8 mouse cellular contexts compared by ENCODE assay signal in genomic region chr3:138740843-138741540, GRCm38 (mm10). TPM values are rescaled to one million over a fixed set of nuclear protein-coding genes. Genes with fewer than 3 reads are reported as not detected.
DNase-seq lines count a peak whose midpoint lies in the region; ATAC-seq and TF ChIP-seq lines count a peak whose summit lies in the region.

No protein-coding gene starts in this region.

- H3K4me2 ChIP-seq in kidney, postnatal 0 days (ENCODE audit: low read length): peak overlapping the region; percentile 94; the same call in 1 of the 2 replicates
- peak overlapping the region; percentile 85; the same call in 1 of the 2 replicates for H3K4me2 ChIP-seq in embryonic facial prominence, embryonic 12.5 days (replicated peaks)
- peak overlapping the region; percentile 86 for H3K4me2 ChIP-seq in limb, embryonic 11.5 days (ENCODE audit: low read depth, severe bottlenecking)
- H3K4me2 ChIP-seq in neural tube, embryonic 15.5 days: peak overlapping the region; percentile 83

- no peaks in the 10 kb centered on the region for H3K27me3 ChIP-seq in kidney, postnatal 0 days (ENCODE audit: insufficient read depth, low read length)
- peaks cover 7% of the 10 kb centered on the region; the same call in 1 of the 2 replicates for H3K27me3 ChIP-seq in embryonic facial prominence, embryonic 12.5 days
- H3K27me3 ChIP-seq in limb, embryonic 11.5 days (ENCODE audit: control insufficient read depth, insufficient read depth, low read length): 0 out of 2 replicates have a peak, but pooled peaks cover 2% of the 10 kb centered on the region
- H3K27me3 ChIP-seq in neural tube, embryonic 15.5 days (replicated peaks): no peaks in the 10 kb centered on the region

- H3K36me3 ChIP-seq in kidney, postnatal 0 days (ENCODE audit: insufficient read depth, low read length): no peaks in the 10 kb centered on the region
- no peaks in the 10 kb centered on the region for H3K36me3 ChIP-seq in embryonic facial prominence, embryonic 12.5 days
- H3K36me3 ChIP-seq in limb, embryonic 11.5 days (ENCODE audit: control insufficient read depth, insufficient read depth, low read length): no peaks in the 10 kb centered on the region
- H3K36me3 ChIP-seq in neural tube, embryonic 15.5 days: no peaks in the 10 kb centered on the region

- H3K27ac ChIP-seq in kidney, postnatal 0 days: no peak overlapping the region
- H3K27ac ChIP-seq in embryonic facial prominence, embryonic 12.5 days: no peak overlapping the region
- no peak overlapping the region for H3K27ac ChIP-seq in limb, embryonic 11.5 days (replicated peaks; ENCODE audit: low read depth, low read length)
- H3K27ac ChIP-seq in neural tube, embryonic 15.5 days (replicated peaks): peak overlapping the region; percentile 95

- ATAC-seq in kidney, postnatal 0 days (replicated peaks; ENCODE audit: low FRiP score, low read depth): no peak
- ATAC-seq in embryonic facial prominence, embryonic 12.5 days (ENCODE audit: insufficient number of reproducible peaks, insufficient read depth, low FRiP score, low TSS enrichment): no peak
- no peak for ATAC-seq in limb, embryonic 11.5 days (ENCODE audit: insufficient number of reproducible peaks, low FRiP score, low TSS enrichment, low read depth)
- ATAC-seq in neural tube, embryonic 15.5 days (ENCODE audit: low FRiP score): no peak

- no peak for TF ChIP-seq CTCF in kidney, postnatal 0 days (IDR thresholded peaks at IDR 0.05; ENCODE audit: low read depth)

- 0 out of 2 replicates have a peak overlapping the region, but pooled peaks have one; percentile 78 for H3K4me3 ChIP-seq in kidney, postnatal 0 days (replicated peaks; ENCODE audit: low read depth, low read length)
- peak overlapping the region; percentile 72 for H3K4me3 ChIP-seq in embryonic facial prominence, embryonic 12.5 days
- H3K4me3 ChIP-seq in limb, embryonic 11.5 days (ENCODE audit: low read depth, low read length): no peak overlapping the region
- H3K4me3 ChIP-seq in neural tube, embryonic 15.5 days (replicated peaks): peak overlapping the region; percentile 96

- H3K9ac ChIP-seq in kidney, postnatal 0 days (ENCODE audit: low read depth, low read length): no peak overlapping the region
- H3K9ac ChIP-seq in embryonic facial prominence, embryonic 12.5 days: 0 out of 2 replicates have a peak overlapping the region, but pooled peaks have one; percentile 80
- H3K9ac ChIP-seq in limb, embryonic 11.5 days (ENCODE audit: low read length): no peak overlapping the region
- peak overlapping the region; percentile 91 for H3K9ac ChIP-seq in neural tube, embryonic 15.5 days (replicated peaks)

- DNase-seq in kidney, postnatal 0 days (ENCODE audit: low spot score): no peak
- no peak for DNase-seq in kidney, postnatal 10 days
- DNase-seq in limb, embryonic 11.5 days (ENCODE audit: low spot score): no peak
- DNase-seq in gastrocnemius, adult 8-10 months (ENCODE audit: low spot score in 2 of 2): no peak
- DNase-seq in spleen, adult 18-20 months: no peak
- no peak for DNase-seq in left cerebral cortex, adult 9 months (ENCODE audit: low spot score in 2 of 2)

- peaks cover 6% of the 10 kb centered on the region; the same call in 1 of the 2 replicates for H3K4me1 ChIP-seq in kidney, postnatal 0 days (replicated peaks; ENCODE audit: insufficient read depth, low read length)
- H3K4me1 ChIP-seq in embryonic facial prominence, embryonic 12.5 days: peaks cover 24% of the 10 kb centered on the region; the same call in 1 of the 2 replicates
- H3K4me1 ChIP-seq in limb, embryonic 11.5 days (ENCODE audit: control insufficient read depth, insufficient read depth, low read length): peaks cover 13% of the 10 kb centered on the region; the same call in 1 of the 2 replicates
- peaks cover 30% of the 10 kb centered on the region for H3K4me1 ChIP-seq in neural tube, embryonic 15.5 days

- no peaks in the 10 kb centered on the region for H3K9me3 ChIP-seq in kidney, postnatal 0 days (replicated peaks; ENCODE audit: low read length)
- H3K9me3 ChIP-seq in embryonic facial prominence, embryonic 12.5 days: no peaks in the 10 kb centered on the region
- no peaks in the 10 kb centered on the region for H3K9me3 ChIP-seq in limb, embryonic 11.5 days (ENCODE audit: control insufficient read depth, low read length)
- no peaks in the 10 kb centered on the region for H3K9me3 ChIP-seq in neural tube, embryonic 15.5 days (replicated peaks)

- 66% methylated on average over 8 of the region's 8 CpGs for WGBS in kidney, postnatal 0 days
- 69% methylated on average over 8 of the region's 8 CpGs for WGBS in embryonic facial prominence, embryonic 12.5 days
- 68% methylated on average over 8 of the region's 8 CpGs for WGBS in limb, embryonic 11.5 days
- WGBS in neural tube, embryonic 15.5 days: 69% methylated on average over 8 of the region's 8 CpGs

RNA-seq across cellular contexts. Expression of gene Tspan5, which starts 1.0 kb away (rescaled TPM):
- 19.0 and 19.4 TPM in 2 replicates for polyA plus RNA-seq in kidney, postnatal 0 days (2015; fragmentation: Nextera tagmentation; extraction: Ambion mirVana)
- 33.0 and 33.8 TPM in 2 replicates for polyA plus RNA-seq in embryonic facial prominence, embryonic 12.5 days (2016; fragmentation: Nextera tagmentation; extraction: Ambion mirVana)
- 19.9 and 20.2 TPM in 2 replicates for polyA plus RNA-seq in limb, embryonic 11.5 days (2014; fragmentation: Nextera tagmentation; extraction: Ambion mirVana)
- polyA plus RNA-seq in neural tube, embryonic 15.5 days (2015; fragmentation: Nextera tagmentation; extraction: Ambion mirVana): 94.2 and 104 TPM in 2 replicates
- total RNA-seq in gastrocnemius, adult 8-10 months (2022): 1 to 10 TPM; 1.1 to 2.0 (median 1.7) TPM

Comparison
In these comparisons a context has a peak if more than half of its experiments do, and no peak if none do; other contexts are left out.
1. H3K9ac ChIP-seq: peak in embryonic facial prominence, embryonic 12.5 days (single experiment) and neural tube, embryonic 15.5 days (single experiment); none in kidney, postnatal 0 days (single experiment) and limb, embryonic 11.5 days (single experiment).
2. Peak in every context shown above with its lines, with median percentiles within 50 percentile points of each other: H3K4me2 ChIP-seq.